Mouse (Mus musculus) megakaryocyte-erythroid progenitor cell, adult 5-6 weeks (primary cell): ENCODE results near the gene Adcyap1r1. TPM values are rescaled to one million over a fixed set of nuclear protein-coding genes. Genes with fewer than 3 reads are reported as not detected.

Experiments
- ATAC-seq: replicated peaks from 2 replicates; pipeline ENCODE4 v1.8.0; 2016; ENCODE audit warnings: mild to moderate bottlenecking, inconsistent platforms; ENCODE audit not compliant: severe bottlenecking, poor library complexity, low FRiP score, low TSS enrichment
- total RNA-seq, 2 experiments: library from RNA; stranded (forward) in 1 of 2; stranded (reverse) in 1 of 2; fragments of 200-1000, 215-1000 nt in 1 of 2; fragments of >200 nt in 1 of 2; fragmentation: Nextera tagmentation in 1 of 2; gene quantifications; 2 replicates each; pipeline ENCODE4 v1.2.3; 2014 to 2017

Gene Adcyap1r1
- total RNA-seq, 2 experiments from 2014 or later = not detected

DNA sequence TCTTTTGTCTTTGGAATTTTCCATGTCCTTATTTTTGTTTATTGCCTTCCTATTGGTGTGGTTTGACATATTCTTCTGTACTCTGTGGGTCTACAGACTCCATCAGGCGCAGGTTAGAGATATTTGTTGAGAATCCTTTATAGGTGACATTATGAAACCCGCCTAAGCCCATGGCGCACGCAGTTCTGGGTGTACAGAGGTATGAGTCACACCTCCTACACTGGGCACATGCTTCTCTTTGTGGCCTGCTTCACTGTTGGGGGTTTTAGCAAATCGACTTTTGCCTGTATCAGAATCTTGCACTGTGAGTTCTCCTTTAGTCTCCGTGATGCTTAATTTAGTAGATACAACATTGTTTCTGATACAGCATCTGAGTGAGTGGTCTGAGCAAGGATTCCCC lies 97.4 kb downstream of the Adcyap1r1 start:
- no peak for ATAC-seq

DNA sequence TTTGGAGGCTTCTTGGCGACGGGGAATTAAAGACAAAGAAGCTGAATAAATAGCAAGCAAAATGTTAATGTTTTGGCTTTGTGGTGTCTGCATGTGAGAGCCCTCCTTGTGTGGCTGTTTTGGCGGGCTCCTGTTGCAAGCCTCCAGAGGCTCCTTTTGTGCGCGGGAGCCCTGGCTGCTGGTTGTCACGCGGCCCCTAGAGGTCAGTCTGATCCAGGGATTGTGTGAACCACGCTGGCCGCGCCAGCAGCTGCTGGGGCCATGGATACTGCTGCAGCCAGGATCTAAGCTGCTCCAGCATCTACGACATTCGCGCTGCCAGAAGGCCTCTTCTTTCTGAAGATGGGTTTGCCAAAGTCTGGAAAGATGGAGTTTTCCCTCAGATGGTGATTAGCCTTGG lies 99.1 kb downstream of the Adcyap1r1 start:
- peak; percentile 65 for ATAC-seq

Other genes starting within 250 kb of the Adcyap1r1 start
- gene Mindy4, start 248.6 kb upstream of the Adcyap1r1 start, total RNA-seq (2014; fragmentation: Nextera tagmentation) = 2.1 and 5.5 TPM in 2 replicates
- gene Mindy4, start 248.6 kb upstream of the Adcyap1r1 start, total RNA-seq (2017) = 4.9 and 10.6 TPM in 2 replicates
- 441 and 451 TPM in 2 replicates for gene Aqp1, start 115.5 kb upstream of the Adcyap1r1 start, total RNA-seq (2014; fragmentation: Nextera tagmentation)
- 409 and 437 TPM in 2 replicates for gene Aqp1, start 115.5 kb upstream of the Adcyap1r1 start, total RNA-seq (2017)
- gene Ghrhr, start 75.7 kb upstream of the Adcyap1r1 start, total RNA-seq (2014; fragmentation: Nextera tagmentation) = not detected in 2 replicates
- not detected in 2 replicates for gene Ghrhr, start 75.7 kb upstream of the Adcyap1r1 start, total RNA-seq (2017)
- not detected in 2 replicates for gene Neurod6, start 229.3 kb downstream of the Adcyap1r1 start, total RNA-seq (2014; fragmentation: Nextera tagmentation)
- not detected in 2 replicates for gene Neurod6, start 229.3 kb downstream of the Adcyap1r1 start, total RNA-seq (2017)